Mouse (Mus musculus): ENCODE data around the gene Ccl27a. TPM values are rescaled to one million over a fixed set of nuclear protein-coding genes. Genes with fewer than 3 reads are reported as not detected.

The Ccl27a gene
- 9.6 TPM for polyA plus RNA-seq (2015; fragmentation: Illumina TruSeq; extraction: RNeasy Lipid Tissue Mini Kit (QIAGEN cat#74804); ENCODE audit: insufficient read depth, low read depth, low replicate concordance)

DNA sequence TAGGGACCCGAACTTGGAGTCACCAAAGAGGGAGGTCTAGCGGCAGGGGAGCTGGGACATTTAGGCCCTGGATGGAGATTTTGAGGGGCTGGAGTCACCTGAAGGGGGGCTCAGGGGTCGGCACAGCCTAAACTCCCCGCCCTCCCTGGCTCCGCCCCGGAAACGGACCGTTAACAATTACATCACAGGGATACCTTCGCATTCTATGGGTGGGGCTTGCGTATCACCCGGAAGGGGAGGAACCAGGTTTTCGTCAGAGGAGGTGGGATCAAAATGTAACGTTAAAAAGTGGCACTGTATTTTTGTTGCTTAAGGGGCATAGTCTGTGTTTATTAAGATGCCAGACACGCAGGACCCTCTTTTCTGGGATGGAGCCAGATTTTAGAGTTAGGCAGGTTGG, at the start of gene Ccl27a:
Gene Ccl27a, minus strand, starts transcription at position 246 of the 400 bp plus-strand sequence.

DNA sequence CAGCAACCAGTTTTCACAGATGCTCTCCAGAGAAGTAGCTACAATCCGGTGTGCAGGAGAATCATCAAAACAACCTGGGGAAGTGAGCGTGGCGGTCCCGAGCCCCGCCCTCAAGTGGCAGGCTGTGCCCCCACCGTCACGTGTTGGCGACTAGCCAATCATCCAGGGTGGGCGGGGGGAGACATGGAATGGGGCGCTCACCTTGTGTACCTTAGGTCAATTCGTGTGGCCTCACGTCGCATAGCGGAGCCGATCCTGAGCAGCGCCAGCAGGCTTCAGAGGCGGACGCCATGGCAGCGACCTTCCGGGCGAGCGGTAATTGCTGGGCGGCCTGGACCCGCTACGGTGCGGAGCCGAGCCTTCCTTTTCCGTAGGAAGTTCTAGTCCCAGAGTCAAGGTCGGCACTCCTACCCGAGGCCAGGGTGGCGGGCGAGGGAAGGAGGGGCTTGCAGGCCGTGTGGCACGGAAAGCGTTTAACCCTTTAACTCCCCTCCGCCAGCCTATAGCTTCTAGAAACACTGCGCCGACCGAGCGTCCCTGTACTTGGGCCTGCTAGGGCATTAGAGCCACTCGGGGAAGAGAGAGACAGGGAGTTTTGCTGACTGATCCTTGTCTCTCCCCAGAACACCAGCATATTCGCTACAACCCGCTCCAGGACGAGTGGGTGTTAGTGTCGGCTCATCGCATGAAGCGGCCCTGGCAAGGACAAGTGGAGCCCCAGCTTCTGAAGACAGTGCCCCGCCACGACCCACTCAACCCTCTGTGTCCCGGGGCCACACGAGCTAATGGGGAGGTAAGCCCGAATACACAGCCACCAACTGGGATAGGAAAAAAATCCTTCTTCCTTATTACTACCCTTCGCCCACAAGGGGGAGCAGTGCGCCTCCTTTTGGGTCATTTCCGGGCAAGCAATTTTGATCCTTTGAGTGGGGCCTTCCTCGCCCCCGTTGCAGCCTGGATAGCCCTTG, 18.4 kb downstream of the Ccl27a start, which contains the start of gene Sigmar1:
Gene Sigmar1, minus strand, starts transcription at position 820 of the 968 bp plus-strand sequence.

DNA sequence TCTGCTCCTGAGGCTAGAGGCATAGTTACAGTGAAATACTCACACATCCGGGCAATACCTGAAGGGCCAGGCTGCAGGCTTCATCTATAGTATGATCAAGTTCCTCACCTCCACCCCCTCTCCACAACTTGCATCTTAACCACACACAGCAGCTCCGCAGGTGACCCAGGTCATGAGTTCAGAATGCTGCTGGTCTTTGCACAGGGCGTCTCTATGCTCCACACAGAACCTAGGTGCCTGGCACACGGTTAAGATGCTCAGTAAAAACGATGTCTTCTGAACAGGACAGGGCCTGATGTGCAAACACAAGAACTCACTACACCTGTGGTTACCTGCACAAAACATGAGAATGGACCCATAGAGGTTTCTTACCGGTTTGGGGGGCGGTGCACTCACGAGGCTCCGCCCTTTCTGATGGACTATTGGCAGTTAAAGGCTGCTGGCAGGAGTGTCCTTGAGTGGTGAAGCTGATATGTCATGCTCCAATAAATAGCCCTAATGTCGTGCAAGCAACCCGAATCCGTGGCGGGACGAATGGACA, 19.2 kb downstream of the Ccl27a start, which contains the start of gene Galt:
Gene Galt, plus strand, starts transcription at position 432 of the 541 bp plus-strand sequence.

DNA sequence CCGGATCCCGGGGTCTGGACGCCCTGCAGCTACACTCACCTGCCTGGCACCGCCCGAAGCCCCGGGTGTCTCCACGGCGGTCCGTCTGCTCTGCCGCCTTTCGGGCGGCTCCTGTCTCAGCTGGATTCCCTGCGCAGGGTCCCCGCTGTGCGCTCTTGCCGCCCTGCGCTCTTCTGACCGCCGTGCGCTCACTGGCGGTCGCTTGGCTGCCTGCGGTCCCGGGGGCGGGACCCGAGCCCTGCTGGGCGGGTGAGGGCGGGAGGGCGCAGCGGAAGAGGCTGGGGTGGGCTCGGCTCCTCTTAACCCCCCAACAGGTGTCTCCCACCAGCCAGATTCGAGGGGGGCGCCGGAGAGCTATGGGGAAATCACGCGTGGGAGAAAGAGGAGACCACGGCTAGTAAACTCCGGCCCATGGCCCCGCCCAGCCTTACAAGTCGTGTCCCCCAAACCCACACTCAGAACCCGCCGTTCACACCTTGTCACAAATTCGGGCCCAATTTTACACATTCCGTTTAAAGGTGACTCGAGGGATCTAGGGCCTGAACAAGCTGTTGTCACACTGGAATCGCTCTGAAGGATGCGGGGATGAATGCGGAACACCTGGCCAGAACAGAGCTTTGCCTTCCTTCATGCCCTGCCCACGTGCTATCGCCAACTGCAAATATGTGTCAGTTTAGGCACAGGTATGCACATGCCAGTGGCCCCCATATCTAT, 42.8 kb downstream of the Ccl27a start, which contains the start of gene Arid3c:
Gene Arid3c, minus strand, starts transcription at position 91 of the 714 bp plus-strand sequence.

DNA sequence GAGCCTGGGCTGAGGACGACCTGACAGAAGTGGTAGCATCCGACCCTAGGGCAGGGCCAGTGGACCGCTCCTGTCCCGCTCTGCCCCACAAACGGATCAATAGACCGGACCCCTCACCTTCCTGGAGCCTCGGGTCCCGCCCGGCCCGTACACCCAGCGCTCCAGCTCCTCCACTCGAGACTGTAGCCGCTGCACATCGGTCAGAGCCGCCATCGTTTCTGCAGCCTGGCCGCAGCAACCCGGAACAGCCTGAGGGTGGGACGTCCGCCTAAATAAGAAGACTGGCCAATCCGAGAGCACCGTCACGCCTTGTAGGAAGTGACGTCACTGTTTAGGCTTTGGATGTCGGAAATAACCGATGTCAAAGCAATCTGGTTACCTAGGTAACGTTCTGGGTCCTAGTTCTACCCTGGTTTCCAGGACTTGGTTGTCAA, 51.1 kb downstream of the Ccl27a start, which contains the start of gene Dctn3:
Gene Dctn3, minus strand, starts transcription at position 253 of the 434 bp plus-strand sequence.

Other genes starting within 250 kb of the Ccl27a start
- 8.8 TPM for gene Fam219a, start 204.7 kb downstream of the Ccl27a start, polyA plus RNA-seq (2015; fragmentation: Illumina TruSeq; extraction: RNeasy Lipid Tissue Mini Kit (QIAGEN cat#74804); ENCODE audit: insufficient read depth, low read depth, low replicate concordance)
- 0.72 TPM for gene Dnaic1, start 204.5 kb downstream of the Ccl27a start, polyA plus RNA-seq (2015; fragmentation: Illumina TruSeq; extraction: RNeasy Lipid Tissue Mini Kit (QIAGEN cat#74804); ENCODE audit: insufficient read depth, low read depth, low replicate concordance)
- 5.9 TPM for gene Enho, start 133.9 kb downstream of the Ccl27a start, polyA plus RNA-seq (2015; fragmentation: Illumina TruSeq; extraction: RNeasy Lipid Tissue Mini Kit (QIAGEN cat#74804); ENCODE audit: insufficient read depth, low read depth, low replicate concordance)
- 2.7 TPM for gene Cntfr, start 77.2 kb downstream of the Ccl27a start, polyA plus RNA-seq (2015; fragmentation: Illumina TruSeq; extraction: RNeasy Lipid Tissue Mini Kit (QIAGEN cat#74804); ENCODE audit: insufficient read depth, low read depth, low replicate concordance)
- gene Il11ra1, start 74.3 kb downstream of the Ccl27a start, polyA plus RNA-seq (2015; fragmentation: Illumina TruSeq; extraction: RNeasy Lipid Tissue Mini Kit (QIAGEN cat#74804); ENCODE audit: insufficient read depth, low read depth, low replicate concordance): 70.9 TPM
- 14.3 TPM for gene Rpp25l, start 60.7 kb downstream of the Ccl27a start, polyA plus RNA-seq (2015; fragmentation: Illumina TruSeq; extraction: RNeasy Lipid Tissue Mini Kit (QIAGEN cat#74804); ENCODE audit: insufficient read depth, low read depth, low replicate concordance)
- gene Dctn3, start 51.1 kb downstream of the Ccl27a start, polyA plus RNA-seq (2015; fragmentation: Illumina TruSeq; extraction: RNeasy Lipid Tissue Mini Kit (QIAGEN cat#74804); ENCODE audit: insufficient read depth, low read depth, low replicate concordance): 13.2 TPM
- not detected for gene Arid3c, start 43.1 kb downstream of the Ccl27a start, polyA plus RNA-seq (2015; fragmentation: Illumina TruSeq; extraction: RNeasy Lipid Tissue Mini Kit (QIAGEN cat#74804); ENCODE audit: insufficient read depth, low read depth, low replicate concordance)
- gene Galt, start 19.0 kb downstream of the Ccl27a start, polyA plus RNA-seq (2015; fragmentation: Illumina TruSeq; extraction: RNeasy Lipid Tissue Mini Kit (QIAGEN cat#74804); ENCODE audit: insufficient read depth, low read depth, low replicate concordance): 16.1 TPM
- 12.5 TPM for gene Sigmar1, start 18.1 kb downstream of the Ccl27a start, polyA plus RNA-seq (2015; fragmentation: Illumina TruSeq; extraction: RNeasy Lipid Tissue Mini Kit (QIAGEN cat#74804); ENCODE audit: insufficient read depth, low read depth, low replicate concordance)
- not detected for gene Gm21541, start 129.4 kb upstream of the Ccl27a start, polyA plus RNA-seq (2015; fragmentation: Illumina TruSeq; extraction: RNeasy Lipid Tissue Mini Kit (QIAGEN cat#74804); ENCODE audit: insufficient read depth, low read depth, low replicate concordance)
- gene Gm20878, start 167.3 kb upstream of the Ccl27a start, polyA plus RNA-seq (2015; fragmentation: Illumina TruSeq; extraction: RNeasy Lipid Tissue Mini Kit (QIAGEN cat#74804); ENCODE audit: insufficient read depth, low read depth, low replicate concordance): not detected
- 0.24 TPM for gene Fam205a4, start 191.8 kb upstream of the Ccl27a start, polyA plus RNA-seq (2015; fragmentation: Illumina TruSeq; extraction: RNeasy Lipid Tissue Mini Kit (QIAGEN cat#74804); ENCODE audit: insufficient read depth, low read depth, low replicate concordance)